Mouse (Mus musculus): Measurements from ENCODE around the gene Foxf2. TPM values are rescaled to one million over a fixed set of nuclear protein-coding genes. Genes with fewer than 3 reads are reported as not detected.

The Foxf2 gene
- polyA plus RNA-seq (2016; fragmentation: Nextera tagmentation; extraction: Ambion mirVana) = 7.1 and 7.4 TPM in 2 replicates

DNA sequence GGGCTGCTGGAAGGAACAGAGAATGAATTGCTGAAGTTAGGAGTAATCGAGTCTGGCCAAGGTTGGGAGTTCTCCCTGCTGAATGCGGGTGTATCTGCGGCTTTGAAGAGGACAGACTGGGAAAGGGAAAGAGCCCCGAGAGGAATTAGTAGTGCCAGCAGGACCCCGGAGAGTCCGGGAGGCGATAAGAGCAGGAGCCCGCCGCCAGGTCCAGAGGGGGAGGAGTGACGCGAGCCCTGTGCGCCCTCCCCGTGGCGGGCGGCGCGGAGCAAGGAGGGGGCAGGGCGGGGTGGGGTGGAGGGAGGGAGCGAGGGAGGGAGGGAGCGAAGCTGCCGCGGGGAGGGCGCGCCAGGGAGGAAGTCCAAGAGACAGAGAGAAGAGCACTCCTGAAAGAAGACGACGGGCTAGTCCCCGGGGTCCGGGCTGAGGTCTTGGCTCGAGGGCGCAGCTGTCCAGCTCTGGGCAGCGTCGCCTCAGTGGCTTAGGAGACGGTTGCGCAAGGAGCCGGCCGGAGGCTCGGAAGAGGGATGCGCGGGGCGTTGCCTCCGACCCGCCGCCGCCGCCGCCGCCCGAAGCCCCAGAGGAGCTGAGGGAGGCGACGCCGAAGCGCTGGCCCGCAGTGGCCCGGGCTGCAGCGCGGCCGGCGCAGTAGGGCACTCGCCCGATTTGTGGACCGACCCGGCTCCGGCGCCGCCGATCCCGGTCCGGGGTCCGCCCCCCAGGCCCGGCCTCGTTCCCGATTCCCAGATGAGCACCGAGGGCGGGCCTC lies at the start of gene Foxf2:
Gene Foxf2 (plus strand): TSS at position 484 of the 769 bp plus-strand sequence.
- peaks cover 98% of the 10 kb centered on the region for H3K27me3 ChIP-seq (replicated peaks)
- peak within 1 kb of the TSS; percentile 41 for H3K4me3 ChIP-seq
- H3K9me3 ChIP-seq = no peaks in the 10 kb centered on the region
- H3K4me2 ChIP-seq (replicated peaks) = peak within 1 kb of the TSS; percentile 67
- peak within 1 kb of the TSS; percentile 27 for H3K9ac ChIP-seq
- peaks cover 33% of the 10 kb centered on the region for H3K4me1 ChIP-seq
- no peaks in the 10 kb centered on the region for H3K36me3 ChIP-seq
- H3K27ac ChIP-seq = no peak within 1 kb of the TSS
- peak; percentile 19 for ATAC-seq (ENCODE audit: low FRiP score, low read depth)
- WGBS = under 1% methylated on average over 70 of the region's 74 CpGs

DNA sequence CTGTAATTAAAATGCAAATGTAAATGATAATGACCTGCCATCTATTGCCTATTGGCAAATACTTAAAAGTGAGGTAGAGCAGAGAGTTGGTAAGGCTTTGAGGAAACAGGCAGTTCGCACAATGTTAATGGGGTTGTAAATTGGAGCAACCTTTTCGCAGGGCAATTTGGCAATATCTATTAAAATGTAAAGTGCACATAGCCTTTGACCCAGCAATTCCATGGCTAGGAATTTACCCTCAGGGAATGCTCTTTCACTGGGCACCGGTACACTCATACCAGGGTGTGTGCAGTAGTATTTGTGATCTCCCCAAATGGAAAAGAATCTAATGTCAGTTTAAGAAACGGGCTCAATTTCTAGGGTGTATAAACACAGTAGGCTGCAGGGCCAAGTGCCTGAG lies 48.9 kb upstream of the Foxf2 start:
- no peak overlapping the region for H3K9ac ChIP-seq
- no peaks in the 10 kb centered on the region for H3K9me3 ChIP-seq
- 23% methylated on average over 4 of the region's 4 CpGs for whole genome bisulfite sequencing
- H3K36me3 ChIP-seq = no peaks in the 10 kb centered on the region
- H3K4me2 ChIP-seq (replicated peaks) = no peak overlapping the region
- 0 out of 2 replicates have a peak, but pooled peaks cover 6% of the 10 kb centered on the region for H3K27me3 ChIP-seq (replicated peaks)
- no peak for ATAC-seq (ENCODE audit: low FRiP score, low read depth)
- H3K27ac ChIP-seq = no peak overlapping the region
- no peaks in the 10 kb centered on the region for H3K4me1 ChIP-seq
- H3K4me3 ChIP-seq = no peak overlapping the region

DNA sequence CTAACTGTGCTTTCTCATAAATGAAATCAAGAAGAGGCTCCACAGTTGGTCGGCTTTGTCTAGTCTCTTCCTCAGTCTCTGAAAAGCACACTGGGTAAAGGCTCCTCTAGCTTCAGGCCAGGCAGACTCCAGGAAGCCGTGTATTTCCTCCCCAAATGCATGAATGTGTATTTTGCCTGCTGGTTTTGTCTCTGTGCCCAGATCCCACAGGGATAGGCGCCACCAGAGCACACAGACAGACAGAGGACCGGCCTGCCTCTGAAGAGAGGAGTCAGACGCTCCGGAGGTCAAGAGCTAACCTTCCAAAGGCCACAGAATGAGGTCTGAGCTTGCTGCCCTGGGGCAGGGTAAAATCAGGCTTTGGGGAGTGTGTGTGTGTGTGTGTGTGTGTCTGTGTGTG lies 48.0 kb upstream of the Foxf2 start:
- 32% methylated on average over 6 of the region's 6 CpGs for WGBS
- Histone ChIP-seq H3K36me3 (no peaks in the 10 kb centered on the region), H3K27me3 (replicated peaks) (0 out of 2 replicates have a peak, but pooled peaks cover 6% of the 10 kb centered on the region), H3K4me3 (no peak overlapping the region), H3K4me1 (no peaks in the 10 kb centered on the region), H3K27ac (no peak overlapping the region), H3K9me3 (no peaks in the 10 kb centered on the region), H3K9ac (no peak overlapping the region), H3K4me2 (replicated peaks) (no peak overlapping the region)
- ATAC-seq (ENCODE audit: low FRiP score, low read depth) = no peak

DNA sequence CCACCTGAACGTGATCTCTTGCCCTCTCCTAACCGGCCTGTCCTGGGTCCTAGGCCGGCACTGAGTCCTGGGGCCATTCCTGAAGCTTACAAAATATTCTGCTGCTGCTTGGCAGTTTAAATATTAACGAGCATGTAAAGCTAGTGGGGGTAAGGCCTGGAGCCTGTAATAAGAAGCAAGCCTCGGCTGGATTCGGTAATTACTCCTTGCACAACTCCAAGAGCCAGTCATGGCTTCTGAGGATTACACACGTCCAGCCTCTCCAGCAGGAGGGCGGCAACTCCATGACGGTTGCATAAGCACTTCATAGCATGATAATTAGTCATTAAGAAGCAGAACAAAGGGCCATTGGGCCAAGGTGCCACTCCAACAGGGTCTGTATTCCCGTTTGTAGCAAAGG lies 47.2 kb upstream of the Foxf2 start:
- Histone ChIP-seq H3K9me3 (no peaks in the 10 kb centered on the region), H3K9ac (no peak overlapping the region), H3K4me3 (no peak overlapping the region), H3K4me1 (no peaks in the 10 kb centered on the region), H3K36me3 (no peaks in the 10 kb centered on the region), H3K27me3 (replicated peaks) (0 out of 2 replicates have a peak, but pooled peaks cover 6% of the 10 kb centered on the region), H3K27ac (no peak overlapping the region), H3K4me2 (replicated peaks) (no peak overlapping the region)
- WGBS = 46% methylated on average over 10 of the region's 10 CpGs
- ATAC-seq (ENCODE audit: low FRiP score, low read depth) = no peak

DNA sequence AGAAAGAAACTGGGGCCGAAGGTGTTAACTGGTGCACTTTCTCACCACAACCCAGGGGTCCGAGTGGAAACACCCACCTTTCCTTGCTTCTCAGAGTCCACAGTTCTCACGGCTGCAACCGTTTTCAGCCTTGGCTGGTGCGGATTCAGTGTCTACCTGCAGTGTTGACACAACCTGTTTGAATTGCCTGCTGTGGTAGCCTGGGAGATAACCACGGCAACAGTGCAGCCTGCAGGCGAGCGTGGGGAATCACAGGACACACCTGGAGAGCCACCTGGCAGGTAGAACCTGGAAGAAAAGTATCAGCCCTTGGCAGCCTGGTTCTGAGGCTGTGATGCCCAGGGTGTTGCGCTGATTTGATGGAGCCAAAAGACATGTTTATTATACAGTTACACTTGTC lies 45.8 kb upstream of the Foxf2 start:
- 73% methylated on average over 9 of the region's 9 CpGs for WGBS
- ATAC-seq (ENCODE audit: low FRiP score, low read depth) = no peak
- Histone ChIP-seq H3K9ac (no peak overlapping the region), H3K4me3 (no peak overlapping the region), H3K4me2 (replicated peaks) (no peak overlapping the region), H3K9me3 (no peaks in the 10 kb centered on the region), H3K27me3 (replicated peaks) (0 out of 2 replicates have a peak, but pooled peaks cover 6% of the 10 kb centered on the region), H3K4me1 (no peaks in the 10 kb centered on the region), H3K36me3 (no peaks in the 10 kb centered on the region), H3K27ac (no peak overlapping the region)

DNA sequence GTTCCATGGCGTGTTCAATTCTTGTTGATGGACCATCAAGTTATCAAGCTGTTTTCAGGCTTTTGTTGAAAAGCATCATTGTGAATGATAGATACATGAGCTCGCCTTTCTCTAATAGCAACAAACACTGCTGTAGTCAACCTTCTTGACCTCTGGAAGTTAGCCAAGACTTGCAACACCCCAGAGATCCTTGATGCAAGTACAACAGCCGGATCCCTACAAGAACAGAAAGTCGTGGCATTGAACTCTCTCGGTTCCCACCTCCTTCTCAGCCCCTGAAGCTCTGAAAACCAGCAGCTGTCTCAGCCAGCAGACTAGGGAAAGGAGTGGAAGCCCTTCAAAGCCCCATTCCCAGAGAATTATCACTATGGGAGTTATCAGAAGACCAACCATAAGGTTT lies 38.3 kb upstream of the Foxf2 start:
- Histone ChIP-seq H3K27ac (no peak overlapping the region), H3K4me1 (no peaks in the 10 kb centered on the region), H3K9me3 (no peaks in the 10 kb centered on the region), H3K36me3 (no peaks in the 10 kb centered on the region), H3K4me3 (no peak overlapping the region), H3K27me3 (replicated peaks) (no peaks in the 10 kb centered on the region), H3K4me2 (replicated peaks) (no peak overlapping the region), H3K9ac (no peak overlapping the region)
- no peak for ATAC-seq (ENCODE audit: low FRiP score, low read depth)
- WGBS = 81% methylated on average over 5 of the region's 5 CpGs

DNA sequence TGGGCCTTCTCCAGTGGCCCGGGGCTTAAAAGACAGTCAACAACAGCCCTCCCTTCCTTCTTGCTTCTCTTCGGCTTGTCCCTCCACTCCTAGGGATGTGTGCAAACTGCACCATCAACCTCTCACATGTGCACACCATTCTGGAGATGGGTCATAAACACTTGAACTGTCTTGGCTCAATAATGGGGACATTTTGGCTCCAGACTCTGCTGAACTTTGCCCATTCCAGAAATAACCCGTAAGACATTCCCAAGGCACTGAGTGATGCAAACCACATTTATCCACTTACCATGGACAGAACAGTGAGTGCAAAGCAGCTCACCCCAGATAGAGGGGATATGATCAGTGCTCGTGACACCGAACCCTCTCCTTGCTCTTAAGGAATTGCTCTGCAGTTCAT lies 26.0 kb upstream of the Foxf2 start:
- ATAC-seq (ENCODE audit: low FRiP score, low read depth) = no peak
- no peaks in the 10 kb centered on the region for H3K4me1 ChIP-seq
- no peaks in the 10 kb centered on the region for H3K36me3 ChIP-seq
- H3K27ac ChIP-seq = no peak overlapping the region
- 84% methylated on average over 5 of the region's 5 CpGs for WGBS
- H3K27me3 ChIP-seq (replicated peaks) = no peaks in the 10 kb centered on the region
- no peak overlapping the region for H3K4me2 ChIP-seq (replicated peaks)
- no peaks in the 10 kb centered on the region for H3K9me3 ChIP-seq
- no peak overlapping the region for H3K4me3 ChIP-seq
- H3K9ac ChIP-seq = no peak overlapping the region

DNA sequence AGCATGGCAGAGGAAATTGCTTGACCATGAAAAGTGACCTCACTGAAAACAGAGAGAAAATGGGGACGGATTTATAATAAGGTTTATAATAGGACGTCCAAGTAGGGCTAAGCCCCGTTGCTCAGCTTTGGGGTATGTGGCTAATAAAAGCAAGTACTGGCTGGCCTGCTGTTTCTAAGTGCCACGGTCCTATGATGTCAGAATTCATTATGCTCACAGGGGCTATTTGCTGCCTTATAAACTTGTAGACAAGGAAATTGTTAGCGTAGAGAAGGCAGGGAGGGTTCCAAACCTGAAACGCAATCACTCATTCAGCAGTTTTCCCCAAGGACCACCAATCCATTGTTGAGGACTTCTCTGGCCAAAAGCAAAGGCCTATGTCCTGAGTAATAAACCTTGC lies 21.7 kb upstream of the Foxf2 start:
- Histone ChIP-seq H3K4me3 (no peak overlapping the region), H3K9me3 (no peaks in the 10 kb centered on the region), H3K9ac (no peak overlapping the region), H3K27ac (no peak overlapping the region), H3K36me3 (no peaks in the 10 kb centered on the region), H3K27me3 (replicated peaks) (no peaks in the 10 kb centered on the region), H3K4me2 (replicated peaks) (no peak overlapping the region), H3K4me1 (no peaks in the 10 kb centered on the region)
- ATAC-seq (ENCODE audit: low FRiP score, low read depth) = no peak
- 70% methylated on average over 6 of the region's 6 CpGs for WGBS

DNA sequence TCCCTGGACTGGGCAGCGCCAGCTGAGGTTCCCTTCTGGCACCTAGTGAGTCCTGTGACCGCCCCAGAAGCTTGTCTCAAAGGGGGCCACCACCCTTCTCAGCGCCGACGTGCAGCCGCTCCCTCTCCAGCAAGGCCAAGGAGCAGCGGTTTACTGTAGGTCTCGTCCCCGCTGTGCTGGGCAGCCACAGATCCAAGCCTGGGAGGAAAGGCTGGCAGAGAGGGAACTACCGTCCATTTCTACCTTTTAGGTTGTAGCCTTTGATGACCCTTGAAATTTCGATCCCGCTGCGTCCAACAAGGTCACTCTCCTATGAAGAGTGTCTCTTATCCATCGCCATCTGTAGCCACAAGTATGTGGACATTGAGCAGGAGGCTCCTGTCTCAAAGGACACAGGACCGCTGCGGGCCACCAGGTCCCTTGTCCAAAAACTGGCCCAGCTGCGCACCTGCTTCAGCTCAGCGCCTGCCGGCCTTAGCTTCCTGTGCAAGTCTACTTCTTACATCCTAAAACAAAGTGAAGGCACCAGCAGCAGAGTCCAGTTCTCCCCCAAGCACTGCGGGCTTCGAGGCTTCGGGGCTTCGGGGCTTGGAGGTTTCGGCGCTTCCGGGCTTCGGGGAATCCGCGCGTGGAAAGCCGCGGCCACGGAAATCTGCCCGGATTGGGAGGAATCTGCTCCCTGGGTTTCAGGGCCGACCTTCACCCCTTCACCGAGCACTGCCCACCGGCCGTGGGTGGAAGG lies 10.7 kb upstream of the Foxf2 start:
- Histone ChIP-seq H3K9me3 (no peaks in the 10 kb centered on the region), H3K4me1 (peaks cover 4% of the 10 kb centered on the region; the same call in 1 of the 2 replicates), H3K4me3 (no peak overlapping the region), H3K27me3 (replicated peaks) (peaks cover 80% of the 10 kb centered on the region), H3K9ac (no peak overlapping the region), H3K4me2 (replicated peaks) (no peak overlapping the region), H3K27ac (no peak overlapping the region), H3K36me3 (no peaks in the 10 kb centered on the region)
- ATAC-seq (ENCODE audit: low FRiP score, low read depth) = no peak
- WGBS = 1% methylated on average over 38 of the region's 38 CpGs

DNA sequence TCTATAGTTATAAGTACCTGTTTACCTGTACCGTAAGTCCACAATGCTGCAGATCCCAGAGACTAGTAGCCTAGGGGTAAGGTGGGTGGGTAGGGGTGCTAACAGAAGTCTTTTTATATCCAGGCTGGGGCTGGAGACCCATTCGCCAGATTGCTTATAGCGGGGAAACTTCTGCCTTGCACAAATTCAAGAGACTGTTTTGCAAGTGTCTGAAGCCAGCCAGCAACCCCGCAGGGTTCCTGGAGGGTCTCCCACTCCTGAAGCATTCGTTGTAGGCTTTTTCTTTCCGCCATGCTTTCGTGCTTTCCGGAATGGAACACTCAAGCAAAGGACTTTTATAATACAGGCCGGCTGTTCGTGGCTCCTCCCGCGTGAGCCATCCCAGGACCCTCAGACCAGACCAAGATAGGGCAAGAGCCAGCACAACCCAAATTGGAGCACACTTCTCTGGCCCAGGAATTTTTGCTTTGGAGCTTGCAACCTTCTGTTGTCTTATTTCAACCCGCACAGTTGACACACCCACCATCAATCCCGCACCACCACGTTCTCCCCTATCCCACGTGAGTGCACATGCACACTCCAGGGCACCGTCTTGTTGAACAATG lies 10.0 kb upstream of the Foxf2 start:
- WGBS = 2% methylated on average over 17 of the region's 17 CpGs

DNA sequence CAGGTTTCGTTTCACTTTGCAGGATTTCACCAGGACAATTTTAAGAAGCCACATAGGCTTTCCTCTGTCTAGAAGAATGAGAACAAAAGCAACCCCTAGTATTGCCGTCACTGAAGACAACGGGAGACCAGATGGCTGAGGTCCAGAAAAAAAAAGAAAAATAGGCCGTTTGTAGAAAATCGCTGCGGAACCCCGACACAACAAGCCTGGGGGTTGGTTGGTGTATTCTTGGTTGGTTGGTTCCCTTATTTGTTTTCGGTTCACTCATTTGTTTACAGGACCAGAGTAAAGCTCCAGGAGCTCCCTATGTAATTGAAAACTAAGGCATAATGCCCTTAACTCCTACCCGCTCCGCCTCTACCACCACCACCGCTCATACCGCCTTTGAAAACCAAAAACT lies 7.6 kb upstream of the Foxf2 start:
- no peak overlapping the region for H3K9ac ChIP-seq
- no peaks in the 10 kb centered on the region for H3K36me3 ChIP-seq
- peak overlapping the region; percentile 27 for H3K4me3 ChIP-seq
- H3K4me1 ChIP-seq = peaks cover 4% of the 10 kb centered on the region; the same call in 1 of the 2 replicates
- no peak overlapping the region for H3K27ac ChIP-seq
- H3K27me3 ChIP-seq (replicated peaks) = peaks cover 97% of the 10 kb centered on the region
- H3K9me3 ChIP-seq = no peaks in the 10 kb centered on the region
- peak overlapping the region; percentile 60 for H3K4me2 ChIP-seq (replicated peaks)
- no peak for ATAC-seq (ENCODE audit: low FRiP score, low read depth)
- WGBS = under 1% methylated on average over 12 of the region's 12 CpGs

More for the DNA sequence above, 10.0 kb upstream of the Foxf2 start:
- no peaks in the 10 kb centered on the region for H3K9me3 ChIP-seq
- peaks cover 88% of the 10 kb centered on the region for H3K27me3 ChIP-seq (replicated peaks)
- H3K9ac ChIP-seq = no peak overlapping the region
- ATAC-seq (ENCODE audit: low FRiP score, low read depth) = no peak
- no peak overlapping the region for H3K4me2 ChIP-seq (replicated peaks)
- no peak overlapping the region for H3K27ac ChIP-seq
- H3K36me3 ChIP-seq = no peaks in the 10 kb centered on the region
- peaks cover 4% of the 10 kb centered on the region; the same call in 1 of the 2 replicates for H3K4me1 ChIP-seq
- no peak overlapping the region for H3K4me3 ChIP-seq

DNA sequence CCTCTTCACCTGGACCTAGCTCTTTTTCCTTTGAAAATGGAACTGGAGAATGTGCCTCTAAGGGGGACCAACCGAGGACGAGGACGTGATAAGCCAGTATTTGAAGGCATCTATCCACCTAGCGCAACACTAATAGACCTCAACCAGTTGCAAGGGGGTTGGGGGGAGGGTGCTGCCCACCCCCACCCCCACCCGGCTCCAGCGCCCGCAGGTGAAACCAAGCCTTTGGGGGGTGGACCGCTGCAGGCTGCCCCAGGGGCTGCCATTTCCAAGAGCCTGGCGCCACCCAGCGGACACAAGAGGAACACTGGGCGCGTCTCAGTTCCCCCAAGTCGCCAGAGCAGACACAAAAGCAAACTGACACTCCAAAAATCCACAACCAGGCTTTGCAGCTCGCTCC lies 7.2 kb upstream of the Foxf2 start:
- peak overlapping the region; percentile 27 for H3K4me3 ChIP-seq
- 1% methylated on average over 14 of the region's 14 CpGs for WGBS
- peak overlapping the region; percentile 60 for H3K4me2 ChIP-seq (replicated peaks)
- no peaks in the 10 kb centered on the region for H3K36me3 ChIP-seq
- H3K27ac ChIP-seq = no peak overlapping the region
- no peaks in the 10 kb centered on the region for H3K9me3 ChIP-seq
- ATAC-seq (ENCODE audit: low FRiP score, low read depth) = peak; percentile 64
- H3K9ac ChIP-seq = no peak overlapping the region
- H3K27me3 ChIP-seq (replicated peaks) = peaks cover 97% of the 10 kb centered on the region
- peaks cover 4% of the 10 kb centered on the region; the same call in 1 of the 2 replicates for H3K4me1 ChIP-seq

Data from neural tube, embryonic 12.5 days (tissue).